Mouse (Mus musculus): Measurements from ENCODE around the gene Efna5.

GRCm38 (mm10) chr17:62789291-62790290 lies 91.5 kb downstream of the Efna5 start:
- TF ChIP-seq EP300 (IDR thresholded peaks at IDR 0.05; ENCODE audit: low read length) (no peak), CTCF (conservative IDR thresholded peaks at IDR 0.05 in 1 of 2, IDR thresholded peaks at IDR 0.05 in 1 of 2; ENCODE audit: low read depth in 2 of 2, low read length in 2 of 2) (no peak), POLR2A (IDR thresholded peaks at IDR 0.05; ENCODE audit: low read depth, low read length) (no peak), MXI1 (IDR thresholded peaks at IDR 0.05; ENCODE audit: low read depth, low read length) (no peak), USF1 (IDR thresholded peaks at IDR 0.05; ENCODE audit: low read depth, low read length) (no peak), USF2 (conservative IDR thresholded peaks at IDR 0.05; ENCODE audit: low read depth, low read length) (no peak), E2F4 (IDR thresholded peaks at IDR 0.05; ENCODE audit: insufficient replicate concordance, low read depth, low read length) (no peak), HCFC1 (IDR thresholded peaks at IDR 0.05; ENCODE audit: low read depth, low read length) (no peak), RCOR1 (conservative IDR thresholded peaks at IDR 0.05; ENCODE audit: low read depth, low read length) (no peak), ZMIZ1 (IDR thresholded peaks at IDR 0.05; ENCODE audit: low read depth, low read length) (no peak)

Measured in CH12.LX (cell line).